Mouse (Mus musculus) layer of hippocampus, adult 18-20 months (tissue): ENCODE results near the gene Kat2a. TPM values are rescaled to one million over a fixed set of nuclear protein-coding genes. Genes with fewer than 3 reads are reported as not detected.

Source experiments
- DNase-seq, 2 experiments: peaks; one replicate each; pipeline ENCODE4 v3.0.0; 2022; ENCODE audit warnings: low spot score in 2 of 2
- long read RNA-seq: library from polyadenylated mRNA; stranded (forward); transcript quantifications from one replicate; pipeline ENCODE4 v2.0.0, GENCODE M21; 2021
- total RNA-seq, 2 experiments: library from RNA; stranded (reverse); gene quantifications; 2 replicates each; pipeline ENCODE4 v1.2.3; 2021

The Kat2a gene
- 10 to 100 TPM; 53.9 to 58.0 TPM for total RNA-seq
- long read RNA-seq, transcript Kat2a-202 (18 exons, 3,046 nt): minor isoform, 22 of 104 reads
- long read RNA-seq, transcript Kat2a-201 (18 exons, 3,043 nt): major isoform, 57 of 104 reads
- long read RNA-seq, partial matches to known transcripts: 7 of 104 reads
- long read RNA-seq, other reads (novel, unspliced or antisense): 13 of 104 reads

- peak; percentile 81 to 90 for DNase-seq
Measured at GRCm38 (mm10) chr11:100711783-100712615, at the start of gene Kat2a. Gene Kat2a (minus strand): TSS chr11:100712465.

GRCm38 (mm10) chr11:100761547-100762045, 49.3 kb upstream of the Kat2a start:
- peak; percentile 81 to 89 for DNase-seq

GRCm38 (mm10) chr11:100759611-100760233, 47.5 kb upstream of the Kat2a start, which contains the start of gene Kcnh4:
Gene Kcnh4 (minus strand): TSS chr11:100759942.
- DNase-seq: peak; percentile 89 to 92

GRCm38 (mm10) chr11:100758707-100759610, 46.7 kb upstream of the Kat2a start:
- DNase-seq: peak in 1 of 2 experiments; percentile 29

GRCm38 (mm10) chr11:100757566-100757965, 45.3 kb upstream of the Kat2a start:
- DNase-seq: no peak

- no peak for DNase-seq
Measured at GRCm38 (mm10) chr11:100756476-100756875, 44.2 kb upstream of the Kat2a start.

- no peak for DNase-seq
Measured at GRCm38 (mm10) chr11:100754693-100755057, 42.4 kb upstream of the Kat2a start.

- peak in 1 of 2 experiments; percentile 47 for DNase-seq
Measured at GRCm38 (mm10) chr11:100754021-100754692, 41.9 kb upstream of the Kat2a start.

GRCm38 (mm10) chr11:100752294-100752693, 40.0 kb upstream of the Kat2a start:
- DNase-seq: no peak

- peak in 1 of 2 experiments; percentile 61 for DNase-seq
Measured at GRCm38 (mm10) chr11:100750127-100750526, 37.9 kb upstream of the Kat2a start.

GRCm38 (mm10) chr11:100749469-100749868, 37.2 kb upstream of the Kat2a start:
- peak in 1 of 2 experiments; percentile 27 for DNase-seq

GRCm38 (mm10) chr11:100748620-100749019, 36.4 kb upstream of the Kat2a start:
- peak in 1 of 2 experiments; percentile 37 for DNase-seq

- DNase-seq: no peak
Measured at GRCm38 (mm10) chr11:100747114-100747513, 34.8 kb upstream of the Kat2a start.

- DNase-seq: no peak
Measured at GRCm38 (mm10) chr11:100746546-100746945, 34.3 kb upstream of the Kat2a start.

GRCm38 (mm10) chr11:100745085-100745484, 32.8 kb upstream of the Kat2a start:
- DNase-seq: peak in 1 of 2 experiments; percentile 67

GRCm38 (mm10) chr11:100741348-100741747, 29.1 kb upstream of the Kat2a start:
- DNase-seq: no peak

- DNase-seq: no peak
Measured at GRCm38 (mm10) chr11:100738749-100739148, 26.5 kb upstream of the Kat2a start.

- peak; percentile 99 for DNase-seq
Measured at GRCm38 (mm10) chr11:100738066-100738604, 25.9 kb upstream of the Kat2a start, which contains the start of gene Rab5c. Gene Rab5c (minus strand): TSS chr11:100738215.

- DNase-seq: no peak
Measured at GRCm38 (mm10) chr11:100737105-100737733, 25.0 kb upstream of the Kat2a start.
